Mouse (Mus musculus): Measurements from ENCODE around the gene C5ar2. TPM values are rescaled to one million over a fixed set of nuclear protein-coding genes. Genes with fewer than 3 reads are reported as not detected.
"Not testable (repeated sequence)": the region's sequence is repeated elsewhere in the genome, so short reads cannot be mapped to it uniquely, and the experiment has no call there.

Gene C5ar2
- polyA plus RNA-seq, 1 experiment from 2014 or later: 0.13 TPM

DNA sequence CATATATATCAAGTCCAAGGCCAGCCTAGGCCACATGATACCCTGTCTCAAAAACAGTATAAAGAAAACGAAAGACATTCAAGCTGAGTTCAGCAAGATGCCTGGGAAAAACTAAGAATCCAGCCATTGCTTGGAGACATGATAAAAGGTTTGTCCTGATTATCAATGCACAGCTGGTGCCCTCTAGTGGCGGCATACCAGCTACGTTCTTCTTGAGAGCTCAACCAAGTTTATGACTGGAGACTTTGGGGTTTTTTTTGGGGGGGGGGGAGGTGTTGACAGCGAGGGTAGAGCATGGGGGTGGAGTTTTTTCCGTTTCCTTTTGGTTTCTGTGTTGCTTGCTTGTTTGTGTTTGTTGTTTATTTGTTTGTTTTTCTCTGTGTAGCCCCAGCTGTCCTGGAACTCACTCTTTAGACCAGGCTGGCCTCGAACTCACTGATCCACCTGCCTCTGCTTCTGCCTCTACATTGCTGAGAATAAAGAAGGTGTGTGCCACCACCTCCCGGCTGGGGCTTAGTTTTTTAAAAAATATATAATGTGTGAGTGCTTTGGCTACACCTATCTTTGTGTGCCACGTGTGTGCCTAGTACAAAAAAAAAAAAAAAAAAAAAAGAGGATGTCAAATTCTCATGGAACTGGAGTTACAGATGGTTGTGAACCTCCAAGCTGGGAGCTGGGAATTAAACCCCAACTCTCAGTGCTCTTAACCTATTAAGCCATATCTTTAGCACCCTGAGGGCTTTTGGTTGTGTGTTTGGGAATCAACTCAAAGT is 19.2 kb upstream of the C5ar2 start:
- no peak for ATAC-seq

DNA sequence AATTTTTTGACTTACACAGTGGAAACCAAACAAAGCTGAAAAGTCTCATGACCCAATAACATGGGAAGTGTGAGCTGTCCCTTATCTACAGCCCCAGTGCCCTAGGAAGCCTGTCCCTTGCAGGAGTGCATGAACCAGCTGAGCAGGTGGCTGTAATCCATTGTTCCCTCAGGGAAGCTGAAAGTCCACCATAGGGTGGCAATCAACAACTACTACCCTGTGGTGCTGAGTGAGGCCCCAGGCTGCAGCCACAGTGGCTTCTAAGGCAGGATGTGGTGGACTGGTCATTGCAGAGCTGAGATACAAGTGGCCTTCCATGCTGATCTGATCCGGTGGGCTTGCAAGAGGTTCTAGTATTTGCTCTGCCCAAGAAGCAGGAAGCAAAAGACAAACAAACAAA is 17.1 kb upstream of the C5ar2 start:
- ATAC-seq: no peak
- no peaks in the 10 kb centered on the region for H3K4me1 ChIP-seq (ENCODE audit: control insufficient read depth, insufficient read depth, low read depth, low read length)
- H3K9ac ChIP-seq (ENCODE audit: low read depth, low read length): no peak overlapping the region
- H3K4me3 ChIP-seq (ENCODE audit: low read length): no peak overlapping the region
- no peak overlapping the region for H3K27ac ChIP-seq (ENCODE audit: low read depth, low read length)
- H3K36me3 ChIP-seq (ENCODE audit: control insufficient read depth, insufficient read depth, low read length): no peaks in the 10 kb centered on the region
- no peak overlapping the region for H3K4me2 ChIP-seq (ENCODE audit: low read length)
- 0 out of 2 replicates have a peak, but pooled peaks cover 2% of the 10 kb centered on the region for H3K9me3 ChIP-seq (ENCODE audit: control insufficient read depth, low read length)
- WGBS: 77% methylated on average over 1 of the region's 1 CpGs
- no peaks in the 10 kb centered on the region for H3K27me3 ChIP-seq (replicated peaks; ENCODE audit: control insufficient read depth, insufficient read depth, low read length)

More for the DNA sequence above, 19.2 kb upstream of the C5ar2 start:
- no peak overlapping the region for H3K4me2 ChIP-seq (ENCODE audit: low read length)
- H3K4me1 ChIP-seq (ENCODE audit: control insufficient read depth, insufficient read depth, low read depth, low read length): no peaks in the 10 kb centered on the region
- WGBS: 31% methylated on average over 8 of the region's 8 CpGs
- no peaks in the 10 kb centered on the region for H3K27me3 ChIP-seq (replicated peaks; ENCODE audit: control insufficient read depth, insufficient read depth, low read length)
- H3K4me3 ChIP-seq (ENCODE audit: low read length): no peak overlapping the region
- H3K9ac ChIP-seq (ENCODE audit: low read depth, low read length): no peak overlapping the region
- H3K9me3 ChIP-seq (ENCODE audit: control insufficient read depth, low read length): 0 out of 2 replicates have a peak, but pooled peaks cover 2% of the 10 kb centered on the region
- H3K36me3 ChIP-seq (ENCODE audit: control insufficient read depth, insufficient read depth, low read length): no peaks in the 10 kb centered on the region
- H3K27ac ChIP-seq (ENCODE audit: low read depth, low read length): no peak overlapping the region

DNA sequence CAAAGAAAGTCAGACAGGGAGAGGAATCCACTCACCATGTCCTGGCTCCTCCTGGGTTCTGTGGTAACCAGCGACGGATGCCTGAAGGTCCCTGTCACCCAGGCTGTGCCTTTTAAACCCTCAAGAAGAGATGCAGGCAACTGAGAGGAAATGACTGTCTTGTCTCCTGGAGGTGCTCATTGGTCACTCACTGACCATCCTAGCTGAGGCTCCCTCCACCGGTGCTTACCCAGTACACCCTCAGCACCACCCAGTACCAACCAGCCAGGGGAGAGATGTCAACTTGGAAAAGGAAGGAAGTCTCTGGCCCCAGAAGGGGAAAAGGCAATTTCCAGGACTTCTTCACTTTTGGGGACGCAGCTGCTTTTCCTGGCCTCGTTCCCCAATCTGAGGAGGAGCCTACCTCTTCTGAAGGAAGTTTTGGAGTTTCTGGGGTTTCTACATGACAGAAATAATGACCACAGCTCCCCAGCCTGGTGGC is 15.2 kb upstream of the C5ar2 start, which contains the start of gene C5ar1:
Gene C5ar1 (minus strand): TSS at position 431 of the 481 bp plus-strand sequence.
- ATAC-seq: no peak
- Histone ChIP-seq H3K4me2 (ENCODE audit: low read length) (no peak within 1 kb of the TSS), H3K27ac (ENCODE audit: low read depth, low read length) (no peak within 1 kb of the TSS), H3K9me3 (ENCODE audit: control insufficient read depth, low read length) (no peaks in the 10 kb centered on the region), H3K27me3 (replicated peaks; ENCODE audit: control insufficient read depth, insufficient read depth, low read length) (no peaks in the 10 kb centered on the region), H3K36me3 (ENCODE audit: control insufficient read depth, insufficient read depth, low read length) (no peaks in the 10 kb centered on the region), H3K9ac (ENCODE audit: low read depth, low read length) (no peak within 1 kb of the TSS), H3K4me3 (ENCODE audit: low read length) (no peak within 1 kb of the TSS), H3K4me1 (ENCODE audit: control insufficient read depth, insufficient read depth, low read depth, low read length) (no peaks in the 10 kb centered on the region)
- 87% methylated on average over 5 of the region's 5 CpGs for WGBS

DNA sequence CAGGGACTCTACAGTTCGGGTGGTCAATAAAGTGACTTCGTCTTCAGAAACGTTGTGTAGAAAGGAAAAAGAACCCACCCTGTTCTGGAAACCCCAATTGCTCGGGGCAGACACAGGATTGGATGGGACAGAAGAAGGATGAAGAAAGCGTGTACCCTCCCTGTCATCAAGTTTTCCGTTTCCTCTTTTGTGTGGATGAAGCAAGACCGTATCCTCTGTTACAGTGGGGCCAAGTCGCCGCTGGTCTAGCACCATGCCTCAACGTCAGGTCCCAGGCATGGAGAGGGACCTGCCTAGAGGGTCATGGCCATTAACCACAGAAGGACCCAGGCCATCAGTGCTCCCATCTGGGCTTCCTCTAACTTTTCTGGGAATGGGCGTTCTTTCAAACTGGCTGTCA is 13.9 kb upstream of the C5ar2 start:
- H3K27me3 ChIP-seq (replicated peaks; ENCODE audit: control insufficient read depth, insufficient read depth, low read length): no peaks in the 10 kb centered on the region
- 91% methylated on average over 11 of the region's 11 CpGs for WGBS
- no peak overlapping the region for H3K9ac ChIP-seq (ENCODE audit: low read depth, low read length)
- ATAC-seq: no peak
- no peaks in the 10 kb centered on the region for H3K9me3 ChIP-seq (ENCODE audit: control insufficient read depth, low read length)
- H3K4me1 ChIP-seq (ENCODE audit: control insufficient read depth, insufficient read depth, low read depth, low read length): no peaks in the 10 kb centered on the region
- H3K4me3 ChIP-seq (ENCODE audit: low read length): no peak overlapping the region
- H3K27ac ChIP-seq (ENCODE audit: low read depth, low read length): no peak overlapping the region
- H3K4me2 ChIP-seq (ENCODE audit: low read length): no peak overlapping the region
- H3K36me3 ChIP-seq (ENCODE audit: control insufficient read depth, insufficient read depth, low read length): no peaks in the 10 kb centered on the region

DNA sequence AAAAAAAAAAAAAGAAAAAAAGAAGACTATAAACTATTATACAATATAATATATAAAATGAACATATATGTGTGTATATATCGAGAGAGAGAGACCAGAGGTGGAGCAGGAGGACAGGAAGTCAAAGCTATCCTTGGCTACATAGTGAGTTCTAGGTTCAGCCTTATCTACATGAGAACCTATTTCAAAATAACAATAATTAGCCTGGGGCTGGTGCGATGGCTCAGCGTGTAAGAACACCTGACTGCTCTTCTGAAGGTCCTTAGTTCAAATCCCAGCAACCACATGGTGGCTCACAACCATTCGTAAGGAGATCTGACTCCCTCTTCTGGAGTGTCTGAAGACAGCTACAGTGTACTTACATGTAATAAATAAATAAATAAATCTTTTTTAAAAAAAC is 12.0 kb upstream of the C5ar2 start:
- not testable (repeated sequence) for ATAC-seq; H3K9ac ChIP-seq (ENCODE audit: low read depth, low read length); H3K27me3 ChIP-seq (replicated peaks; ENCODE audit: control insufficient read depth, insufficient read depth, low read length); H3K4me2 ChIP-seq (ENCODE audit: low read length); H3K4me3 ChIP-seq (ENCODE audit: low read length); H3K36me3 ChIP-seq (ENCODE audit: control insufficient read depth, insufficient read depth, low read length); H3K27ac ChIP-seq (ENCODE audit: low read depth, low read length); H3K9me3 ChIP-seq (ENCODE audit: control insufficient read depth, low read length); H3K4me1 ChIP-seq (ENCODE audit: control insufficient read depth, insufficient read depth, low read depth, low read length)
- WGBS: 78% methylated on average over 4 of the region's 4 CpGs

DNA sequence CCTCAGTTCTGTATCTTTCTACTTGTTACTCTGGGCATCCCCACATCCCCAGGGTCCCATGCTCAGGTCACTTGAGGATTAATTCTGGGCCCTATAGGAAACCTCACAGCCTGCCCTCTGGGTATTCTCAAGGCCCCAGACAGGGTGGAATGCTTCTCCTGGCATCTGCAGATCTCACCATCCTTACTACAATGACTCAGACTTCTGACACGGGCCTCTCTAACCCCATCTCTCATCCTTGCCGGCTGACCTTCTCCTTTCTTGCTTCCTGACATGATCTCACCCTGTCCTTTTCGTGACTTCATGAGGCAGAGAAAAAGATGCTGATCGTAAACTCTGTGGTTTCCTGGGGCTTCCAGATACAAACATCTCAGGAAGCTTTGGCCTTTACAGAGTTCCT is 10.2 kb upstream of the C5ar2 start:
- no peaks in the 10 kb centered on the region for H3K4me1 ChIP-seq (ENCODE audit: control insufficient read depth, insufficient read depth, low read depth, low read length)
- no peak overlapping the region for H3K4me2 ChIP-seq (ENCODE audit: low read length)
- H3K27ac ChIP-seq (ENCODE audit: low read depth, low read length): no peak overlapping the region
- H3K9me3 ChIP-seq (ENCODE audit: control insufficient read depth, low read length): no peaks in the 10 kb centered on the region
- 66% methylated on average over 4 of the region's 4 CpGs for WGBS
- H3K9ac ChIP-seq (ENCODE audit: low read depth, low read length): no peak overlapping the region
- H3K27me3 ChIP-seq (replicated peaks; ENCODE audit: control insufficient read depth, insufficient read depth, low read length): no peaks in the 10 kb centered on the region
- H3K36me3 ChIP-seq (ENCODE audit: control insufficient read depth, insufficient read depth, low read length): no peaks in the 10 kb centered on the region
- no peak for ATAC-seq
- no peak overlapping the region for H3K4me3 ChIP-seq (ENCODE audit: low read length)

DNA sequence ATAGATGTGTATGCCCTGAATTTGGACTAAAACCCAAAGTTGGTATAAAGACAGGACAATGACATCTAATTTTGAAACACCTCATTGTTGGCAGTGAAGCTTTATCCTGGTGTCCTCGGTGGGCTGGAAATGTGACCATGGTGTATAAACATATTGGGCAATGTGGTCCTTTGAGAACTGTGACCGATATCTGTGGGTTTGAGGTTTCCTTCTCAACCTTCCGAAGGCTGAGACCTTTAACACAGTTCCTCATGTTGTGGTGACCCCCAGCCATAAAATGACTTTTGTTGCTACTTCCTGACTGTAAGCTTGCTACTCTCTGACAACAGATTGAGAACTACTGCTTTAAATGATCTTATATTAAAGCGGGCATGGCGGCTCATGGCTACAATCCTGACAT is 6.7 kb upstream of the C5ar2 start:
- H3K9me3 ChIP-seq (ENCODE audit: control insufficient read depth, low read length): no peaks in the 10 kb centered on the region
- no peak overlapping the region for H3K4me2 ChIP-seq (ENCODE audit: low read length)
- H3K36me3 ChIP-seq (ENCODE audit: control insufficient read depth, insufficient read depth, low read length): no peaks in the 10 kb centered on the region
- no peaks in the 10 kb centered on the region for H3K27me3 ChIP-seq (replicated peaks; ENCODE audit: control insufficient read depth, insufficient read depth, low read length)
- H3K4me3 ChIP-seq (ENCODE audit: low read length): no peak overlapping the region
- H3K27ac ChIP-seq (ENCODE audit: low read depth, low read length): no peak overlapping the region
- WGBS: 91% methylated on average over 5 of the region's 5 CpGs
- no peaks in the 10 kb centered on the region for H3K4me1 ChIP-seq (ENCODE audit: control insufficient read depth, insufficient read depth, low read depth, low read length)
- no peak overlapping the region for H3K9ac ChIP-seq (ENCODE audit: low read depth, low read length)
- ATAC-seq: no peak

DNA sequence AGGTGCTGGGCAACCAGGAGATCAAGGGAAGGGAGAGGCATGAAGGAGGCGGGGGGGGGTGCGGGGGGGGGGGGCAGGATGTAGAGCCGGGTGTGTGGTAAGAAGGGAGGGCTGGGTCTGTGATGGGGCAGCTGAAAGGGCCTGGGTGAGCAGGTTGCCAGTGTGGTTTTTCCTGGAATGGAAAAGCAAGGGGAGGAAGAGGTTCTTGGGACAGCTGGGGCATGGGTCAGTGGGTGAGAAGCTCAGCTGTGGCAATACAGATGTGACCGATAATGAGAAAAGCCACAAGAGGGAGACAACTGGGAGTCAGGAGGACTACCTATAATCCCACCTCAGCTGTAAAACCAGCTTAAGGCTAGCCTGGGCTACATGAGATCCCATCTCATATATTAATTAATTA is 2.0 kb upstream of the C5ar2 start:
- no peaks in the 10 kb centered on the region for H3K36me3 ChIP-seq (ENCODE audit: control insufficient read depth, insufficient read depth, low read length)
- H3K4me3 ChIP-seq (ENCODE audit: low read length): no peak overlapping the region
- 67% methylated on average over 2 of the region's 4 CpGs for WGBS
- no peaks in the 10 kb centered on the region for H3K4me1 ChIP-seq (ENCODE audit: control insufficient read depth, insufficient read depth, low read depth, low read length)
- no peak overlapping the region for H3K4me2 ChIP-seq (ENCODE audit: low read length)
- H3K9me3 ChIP-seq (ENCODE audit: control insufficient read depth, low read length): no peaks in the 10 kb centered on the region
- no peaks in the 10 kb centered on the region for H3K27me3 ChIP-seq (replicated peaks; ENCODE audit: control insufficient read depth, insufficient read depth, low read length)
- H3K9ac ChIP-seq (ENCODE audit: low read depth, low read length): no peak overlapping the region
- no peak overlapping the region for H3K27ac ChIP-seq (ENCODE audit: low read depth, low read length)
- ATAC-seq: no peak

DNA sequence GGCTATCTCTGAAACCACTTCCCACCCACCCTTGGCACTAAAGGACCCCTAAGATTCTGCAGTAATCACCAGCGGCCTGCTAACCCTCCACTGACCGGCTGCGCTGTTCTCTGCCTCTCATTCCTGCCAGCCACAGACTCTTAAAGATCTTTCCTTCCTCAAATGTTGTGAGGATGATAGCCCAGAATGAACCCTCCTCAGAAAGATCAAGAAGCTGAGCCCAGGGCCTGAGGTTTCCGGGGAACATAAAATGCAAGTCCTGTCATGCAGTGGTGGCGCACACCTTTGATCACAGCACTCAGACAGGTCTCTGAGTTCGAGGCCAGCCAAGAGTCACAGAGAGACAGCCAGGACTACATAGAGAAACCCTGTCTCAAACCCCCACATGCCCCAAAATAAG is 1.8 kb downstream of the C5ar2 start:
- no peak overlapping the region for H3K27ac ChIP-seq (ENCODE audit: low read depth, low read length)
- no peaks in the 10 kb centered on the region for H3K36me3 ChIP-seq (ENCODE audit: control insufficient read depth, insufficient read depth, low read length)
- H3K9ac ChIP-seq (ENCODE audit: low read depth, low read length): no peak overlapping the region
- no peaks in the 10 kb centered on the region for H3K9me3 ChIP-seq (ENCODE audit: control insufficient read depth, low read length)
- H3K4me3 ChIP-seq (ENCODE audit: low read length): no peak overlapping the region
- 86% methylated on average over 6 of the region's 6 CpGs for WGBS
- ATAC-seq: no peak
- no peaks in the 10 kb centered on the region for H3K27me3 ChIP-seq (replicated peaks; ENCODE audit: control insufficient read depth, insufficient read depth, low read length)
- H3K4me2 ChIP-seq (ENCODE audit: low read length): no peak overlapping the region
- no peaks in the 10 kb centered on the region for H3K4me1 ChIP-seq (ENCODE audit: control insufficient read depth, insufficient read depth, low read depth, low read length)

Measured in hindbrain, embryonic 16.5 days (tissue).